In genomic region chr4:21758860-21759259, GRCm38 (mm10) we compare ENCODE assay signal across 19 mouse cellular contexts. TPM values are rescaled to one million over a fixed set of nuclear protein-coding genes. Genes with fewer than 3 reads are reported as not detected.
DNase-seq lines count a peak whose midpoint lies in the region; ATAC-seq and TF ChIP-seq lines count a peak whose summit lies in the region.
"Had no signal": no experiment of that assay in that cellular context is flagged by ENCODE, and none has a peak within 500 bp of the region (broad histone marks: within the 10 kb centered on the region; RNA-seq: fewer than 3 reads in every experiment).

No protein-coding gene starts in this region.

- no peak for TF ChIP-seq EP300 in ES-Bruce4 (IDR thresholded peaks at IDR 0.05; ENCODE audit: insufficient read depth, low read depth, low read length)

- TF ChIP-seq CTCF in lung, embryonic 14.5 days (IDR thresholded peaks at IDR 0.05; ENCODE audit: low read depth): peak; percentile 25; the same call in 1 of the 2 replicates
- TF ChIP-seq CTCF in ES-Bruce4 (IDR thresholded peaks at IDR 0.05; ENCODE audit: low read depth, low read length): peak; percentile 53

- DNase-seq in heart, adult 11 months: peak; percentile 45
- DNase-seq in heart, adult 8-10 months (ENCODE audit: low spot score): no peak
- DNase-seq in lung, embryonic 14.5 days: no peak
- DNase-seq in lung, postnatal 25 days (ENCODE audit: low spot score): no peak
- DNase-seq in left cerebral cortex, adult 8-10 months (ENCODE audit: low spot score in 2 of 2): no peak
- no peak for DNase-seq in spleen, adult 18-20 months
- DNase-seq: adrenal gland, postnatal 14 days; B cell, adult 2 months; cerebellum, postnatal 36 days; heart, adult 2 months; heart, postnatal 10 days; right cerebral cortex, postnatal 14 days had no signal

- H3K4me1 ChIP-seq in lung, embryonic 14.5 days (ENCODE audit: insufficient read depth): no peaks in the 10 kb centered on the region
- no peaks in the 10 kb centered on the region for H3K4me1 ChIP-seq in ES-Bruce4 (ENCODE audit: control insufficient read depth, insufficient read depth, low read length)
- H3K4me1 ChIP-seq: embryonic facial prominence, embryonic 13.5 days; forebrain, embryonic 12.5 days; limb, embryonic 10.5 days had no signal

- peaks cover 3% of the 10 kb centered on the region; the same call in 1 of the 2 replicates for H3K9me3 ChIP-seq in lung, embryonic 14.5 days (ENCODE audit: low read depth, low read length)
- no peaks in the 10 kb centered on the region; the same call in 1 of the 2 replicates for H3K9me3 ChIP-seq in ES-Bruce4 (replicated peaks; ENCODE audit: control insufficient read depth, insufficient read depth, low read length, poor library complexity, severe bottlenecking)
- H3K9me3 ChIP-seq: embryonic facial prominence, embryonic 13.5 days; forebrain, embryonic 12.5 days; limb, embryonic 10.5 days had no signal

- H3K27me3 ChIP-seq in lung, embryonic 14.5 days (ENCODE audit: insufficient read depth, low read length): no peaks in the 10 kb centered on the region
- no peaks in the 10 kb centered on the region for H3K27me3 ChIP-seq in ES-Bruce4 (ENCODE audit: control insufficient read depth, insufficient read depth, low read length, poor library complexity, severe bottlenecking)
- H3K27me3 ChIP-seq: embryonic facial prominence, embryonic 13.5 days; forebrain, embryonic 12.5 days had no signal

- H3K36me3 ChIP-seq in lung, embryonic 14.5 days (ENCODE audit: insufficient read depth): no peaks in the 10 kb centered on the region
- H3K36me3 ChIP-seq in ES-Bruce4 (ENCODE audit: control insufficient read depth, insufficient read depth, low read length, poor library complexity, severe bottlenecking): no peaks in the 10 kb centered on the region

- WGBS in lung, embryonic 14.5 days: 61% methylated on average over 1 of the region's 1 CpGs

- no peak overlapping the region for H3K27ac ChIP-seq in lung, embryonic 14.5 days (ENCODE audit: low read depth)
- H3K27ac ChIP-seq in ES-Bruce4 (ENCODE audit: insufficient read depth, low read length): no peak overlapping the region
- H3K27ac ChIP-seq: embryonic facial prominence, embryonic 13.5 days; forebrain, embryonic 12.5 days; heart, adult 2 months; hindbrain, embryonic 14.5 days; limb, embryonic 10.5 days had no signal

- no peak overlapping the region for H3K4me3 ChIP-seq in lung, embryonic 14.5 days (ENCODE audit: low read depth, low read length)
- no peak overlapping the region for H3K4me3 ChIP-seq in ES-Bruce4 (ENCODE audit: low read depth, low read length)
- H3K4me3 ChIP-seq: embryonic facial prominence, embryonic 13.5 days; forebrain, embryonic 12.5 days; heart, adult 2 months; limb, embryonic 10.5 days; myocyte had no signal

- no peak for TF ChIP-seq POLR2A in ES-Bruce4 (IDR thresholded peaks at IDR 0.05; ENCODE audit: insufficient read depth, low read length)

- ATAC-seq in lung, embryonic 14.5 days (ENCODE audit: insufficient read depth): no peak
- peak; percentile 64; the same call in 1 of the 2 replicates for ATAC-seq in erythroblast, adult 5-6 weeks (replicated peaks; ENCODE audit: low FRiP score, poor library complexity, severe bottlenecking)

- H3K4me2 ChIP-seq in lung, embryonic 14.5 days: no peak overlapping the region
- H3K4me2 ChIP-seq: embryonic facial prominence, embryonic 13.5 days; forebrain, embryonic 12.5 days; hindbrain, embryonic 14.5 days had no signal

- H3K9ac ChIP-seq in lung, embryonic 14.5 days: no peak overlapping the region
- H3K9ac ChIP-seq in ES-Bruce4 (ENCODE audit: low read depth, poor library complexity, severe bottlenecking): no peak overlapping the region
- H3K9ac ChIP-seq: embryonic facial prominence, embryonic 13.5 days; forebrain, embryonic 12.5 days; hindbrain, embryonic 14.5 days had no signal

RNA-seq across cellular contexts. Expression of gene Usp45, which starts 8.1 kb away (rescaled TPM):
- total RNA-seq in heart, adult 8-10 months (2022): 10 to 100 TPM; 10.9 to 14.0 (median 13.6) TPM
- 12.8 and 15.4 TPM in 2 replicates for polyA plus RNA-seq in lung, embryonic 14.5 days (2014; fragmentation: Nextera tagmentation; extraction: Ambion mirVana)
- 32.7 and 38.1 TPM in 2 replicates for polyA plus RNA-seq in ES-Bruce4 (2011; ENCODE audit: insufficient read depth, insufficient read length, low read depth, missing spikeins)
- 26.3 and 28.1 TPM in 2 replicates for total RNA-seq in erythroblast, adult 5-6 weeks (2015; ENCODE audit: low replicate concordance)
- 22.7 and 27.5 TPM in 2 replicates for total RNA-seq in erythroblast, adult 5-6 weeks (2017; ENCODE audit: low replicate concordance)
- 10 to 100 TPM; 42.2 to 48.4 (median 46.9) TPM for total RNA-seq in left cerebral cortex, adult 8-10 months (2022)

RNA-seq across cellular contexts. Expression of gene Tstd3, which starts 8.2 kb away (rescaled TPM):
- 10 to 100 TPM; 14.1 to 22.0 (median 19.2) TPM for total RNA-seq in heart, adult 8-10 months (2022)
- 11.3 and 11.4 TPM in 2 replicates for polyA plus RNA-seq in lung, embryonic 14.5 days (2014; fragmentation: Nextera tagmentation; extraction: Ambion mirVana)
- polyA plus RNA-seq in ES-Bruce4 (2011; ENCODE audit: insufficient read depth, insufficient read length, low read depth, missing spikeins): 12.6 and 13.1 TPM in 2 replicates
- total RNA-seq in erythroblast, adult 5-6 weeks (2015; ENCODE audit: low replicate concordance): 7.3 and 12.9 TPM in 2 replicates
- total RNA-seq in erythroblast, adult 5-6 weeks (2017; ENCODE audit: low replicate concordance): 4.9 and 7.5 TPM in 2 replicates
- total RNA-seq in left cerebral cortex, adult 8-10 months (2022): 10 to 100 TPM; 24.4 to 26.5 (median 25.7) TPM

RNA-seq across cellular contexts. Expression of gene Ccnc, which starts 31.4 kb away (rescaled TPM):
- total RNA-seq in heart, adult 8-10 months (2022): 10 to 100 TPM; 10.3 to 13.9 (median 11.5) TPM
- polyA plus RNA-seq in lung, embryonic 14.5 days (2014; fragmentation: Nextera tagmentation; extraction: Ambion mirVana): 46.8 and 51.1 TPM in 2 replicates
- polyA plus RNA-seq in ES-Bruce4 (2011; ENCODE audit: insufficient read depth, insufficient read length, low read depth, missing spikeins): 79.5 and 95.5 TPM in 2 replicates
- 17.5 and 28.0 TPM in 2 replicates for total RNA-seq in erythroblast, adult 5-6 weeks (2015; ENCODE audit: low replicate concordance)
- 19.7 and 23.0 TPM in 2 replicates for total RNA-seq in erythroblast, adult 5-6 weeks (2017; ENCODE audit: low replicate concordance)
- total RNA-seq in left cerebral cortex, adult 8-10 months (2022): 10 to 100 TPM; 31.8 to 37.5 (median 32.8) TPM
